Mouse (Mus musculus) cerebellum, postnatal 25 days (tissue): Measurements from ENCODE around the gene Aldh1a1.
"Not testable (repeated sequence)": the region's sequence is repeated elsewhere in the genome, so short reads cannot be mapped to it uniquely, and the experiment has no call there.

Experiments used
- DNase-seq, 2 experiments: peaks; one replicate each; pipeline ENCODE4 v3.0.0; 2021; ENCODE audit warnings: mixed read lengths in 2 of 2

The Aldh1a1 gene

GRCm38 (mm10) chr19:20557211-20557610, 64.7 kb downstream of the Aldh1a1 start:
- DNase-seq = no peak

- no peak for DNase-seq
Observed at GRCm38 (mm10) chr19:20558069-20558468, 65.6 kb downstream of the Aldh1a1 start.

GRCm38 (mm10) chr19:20558544-20558943, 66.0 kb downstream of the Aldh1a1 start:
- DNase-seq = no peak

- DNase-seq = no peak
Observed at GRCm38 (mm10) chr19:20558952-20559351, 66.4 kb downstream of the Aldh1a1 start.

GRCm38 (mm10) chr19:20559952-20560351, 67.4 kb downstream of the Aldh1a1 start:
- no peak for DNase-seq

GRCm38 (mm10) chr19:20562396-20562795, 69.9 kb downstream of the Aldh1a1 start:
- DNase-seq = no peak

- DNase-seq = no peak
Observed at GRCm38 (mm10) chr19:20566294-20566693, 73.8 kb downstream of the Aldh1a1 start.

GRCm38 (mm10) chr19:20567039-20567438, 74.5 kb downstream of the Aldh1a1 start:
- DNase-seq = no peak

- no peak for DNase-seq
Observed at GRCm38 (mm10) chr19:20576984-20577383, 84.5 kb downstream of the Aldh1a1 start.

GRCm38 (mm10) chr19:20577429-20577828, 84.9 kb downstream of the Aldh1a1 start:
- no peak for DNase-seq

- no peak for DNase-seq
Observed at GRCm38 (mm10) chr19:20599951-20600350, 107.4 kb downstream of the Aldh1a1 start.

- no peak for DNase-seq
Observed at GRCm38 (mm10) chr19:20601739-20602138, 109.2 kb downstream of the Aldh1a1 start.

GRCm38 (mm10) chr19:20603212-20603611, 110.7 kb downstream of the Aldh1a1 start:
- no peak for DNase-seq

- no peak for DNase-seq
Observed at GRCm38 (mm10) chr19:20603866-20604265, 111.4 kb downstream of the Aldh1a1 start.

- no peak for DNase-seq
Observed at GRCm38 (mm10) chr19:20614252-20614930, 121.9 kb downstream of the Aldh1a1 start.

- DNase-seq = no peak
Observed at GRCm38 (mm10) chr19:20622434-20622833, 129.9 kb downstream of the Aldh1a1 start.

GRCm38 (mm10) chr19:20623416-20623815, 130.9 kb downstream of the Aldh1a1 start:
- no peak for DNase-seq

- DNase-seq = no peak
Observed at GRCm38 (mm10) chr19:20631020-20631419, 138.5 kb downstream of the Aldh1a1 start.

- no peak for DNase-seq
Observed at GRCm38 (mm10) chr19:20633876-20634691, 141.6 kb downstream of the Aldh1a1 start.

GRCm38 (mm10) chr19:20644346-20644745, 151.8 kb downstream of the Aldh1a1 start:
- DNase-seq = no peak

- DNase-seq = not testable (repeated sequence)
Observed at GRCm38 (mm10) chr19:20647496-20647895, 155.0 kb downstream of the Aldh1a1 start.

- DNase-seq = no peak
Observed at GRCm38 (mm10) chr19:20650008-20650407, 157.5 kb downstream of the Aldh1a1 start.

GRCm38 (mm10) chr19:20653082-20653676, 160.7 kb downstream of the Aldh1a1 start:
- DNase-seq = no peak
